Mouse (Mus musculus) lung, postnatal 0 days (tissue): ENCODE results near the gene Lgals1. TPM values are rescaled to one million over a fixed set of nuclear protein-coding genes. Genes with fewer than 3 reads are reported as not detected.
A peak's percentile ranks its signal among the peaks of the same experiment; 100 is the strongest.

Source experiments
- ATAC-seq: fragments of 200-750 bp; cut with Nextera tagmentation; 2 replicates; pipeline ENCODE4 v1.8.0; 2017; ENCODE audit warnings: moderate library complexity
- DNase-seq: peaks from one replicate; pipeline ENCODE4 v3.0.0-alpha.2; 2016; ENCODE audit warnings: low spot score
- H3K27ac ChIP-seq: fragments of 300-500 bp; sonication (generic); 2 replicates; pipeline ENCODE4 v1.5.1; 2014; ENCODE audit warnings: antibody characterized with exemption, mild to moderate bottlenecking, low read length, mixed read lengths
- H3K27me3 ChIP-seq: fragments of 300-500 bp; sonication (generic); replicated peaks from 2 replicates; pipeline ENCODE4 v1.6.1; 2014; ENCODE audit warnings: low read length, mixed read lengths; ENCODE audit not compliant: insufficient read depth
- H3K36me3 ChIP-seq: fragments of 300-500 bp; sonication (generic); 2 replicates; pipeline ENCODE4 v1.6.1; 2014; ENCODE audit warnings: low read length, mixed read lengths; ENCODE audit not compliant: insufficient read depth
- H3K4me1 ChIP-seq: fragments of 300-500 bp; sonication (generic); 2 replicates; pipeline ENCODE4 v1.6.1; 2014; ENCODE audit warnings: antibody characterized with exemption, low read depth, low read length, mixed read lengths; ENCODE audit not compliant: insufficient read depth
- H3K4me2 ChIP-seq: fragments of 300-500 bp; sonication (generic); replicated peaks from 2 replicates; pipeline ENCODE4 v1.6.1; 2014; ENCODE audit warnings: low read depth, mild to moderate bottlenecking, low read length, moderate library complexity, mixed read lengths
- H3K4me3 ChIP-seq: fragments of 300-500 bp; sonication (generic); 2 replicates; pipeline ENCODE4 v1.5.1; 2014; ENCODE audit warnings: low read depth, low read length
- H3K9ac ChIP-seq: fragments of 300-500 bp; sonication (generic); replicated peaks from 2 replicates; pipeline ENCODE4 v1.6.1; 2014; ENCODE audit warnings: low read depth, mild to moderate bottlenecking
- H3K9me3 ChIP-seq: fragments of 300-500 bp; sonication (generic); 2 replicates; pipeline ENCODE4 v1.6.1; 2016; ENCODE audit warnings: low read length, mixed read lengths
- CTCF ChIP-seq: IDR thresholded peaks from 2 replicates; pipeline ENCODE4 v1.5.1; 2016; ENCODE audit warnings: antibody characterized with exemption, mild to moderate bottlenecking
- EP300 ChIP-seq: IDR thresholded peaks from 2 replicates; pipeline ENCODE4 v1.6.1; 2016; ENCODE audit warnings: antibody characterized with exemption, mild to moderate bottlenecking, control low read depth
- WGBS: fragments of 180-500 bp; shearing (Covaris S2); extraction: QIAGEN DNeasy Blood & Tissue Kit; methylation state at CpG from one replicate; pipeline ENCODE4 v1.1.7; 2014; 5-methylcytosine and 5-hydroxymethylcytosine counted together
- polyA plus RNA-seq: library from polyadenylated mRNA; unstranded; fragments of >200 nt; fragmentation: Nextera tagmentation; extraction: Ambion mirVana; gene quantifications from 2 replicates; pipeline ENCODE4 v1.2.1, GENCODE M21; 2015

The Lgals1 gene
- polyA plus RNA-seq, 1 experiment from 2014 or later: 726 TPM

- Histone ChIP-seq H3K27ac (no peak overlapping the region), H3K9ac (no peak overlapping the region), H3K9me3 (no peaks in the 10 kb centered on the region), H3K36me3 (no peaks in the 10 kb centered on the region), H3K4me3 (no peak overlapping the region), H3K27me3 (no peaks in the 10 kb centered on the region), H3K4me1 (peaks cover 16% of the 10 kb centered on the region; the same call in 1 of the 2 replicates), H3K4me2 (no peak overlapping the region)
- no peak for DNase-seq
- no peak for ATAC-seq
- TF ChIP-seq CTCF (no peak), EP300 (no peak)
- 64% methylated on average over 6 of the region's 6 CpGs for WGBS
Measured at GRCm38 (mm10) chr15:78923585-78923984, 2.9 kb upstream of the Lgals1 start.

GRCm38 (mm10) chr15:78925129-78925528, 1.4 kb upstream of the Lgals1 start:
- peaks cover 16% of the 10 kb centered on the region; the same call in 1 of the 2 replicates for H3K4me1 ChIP-seq
- H3K4me2 ChIP-seq: no peak overlapping the region
- no peak overlapping the region for H3K9ac ChIP-seq
- TF ChIP-seq CTCF (no peak), EP300 (no peak)
- H3K4me3 ChIP-seq: no peak overlapping the region
- no peaks in the 10 kb centered on the region for H3K36me3 ChIP-seq
- ATAC-seq: no peak
- WGBS: 29% methylated on average over 8 of the region's 8 CpGs
- no peaks in the 10 kb centered on the region for H3K9me3 ChIP-seq
- no peak overlapping the region for H3K27ac ChIP-seq
- DNase-seq: no peak
- H3K27me3 ChIP-seq: no peaks in the 10 kb centered on the region

- Histone ChIP-seq H3K9ac (peak overlapping the region; percentile 1; the same call in 1 of the 2 replicates), H3K27ac (peak overlapping the region; percentile 68), H3K9me3 (no peaks in the 10 kb centered on the region), H3K4me2 (peak overlapping the region; percentile 64), H3K27me3 (no peaks in the 10 kb centered on the region), H3K36me3 (no peaks in the 10 kb centered on the region), H3K4me3 (peak overlapping the region; percentile 36), H3K4me1 (peaks cover 16% of the 10 kb centered on the region; the same call in 1 of the 2 replicates)
- no peak for TF ChIP-seq CTCF
- TF ChIP-seq EP300: no peak
- ATAC-seq (peak; percentile 9; the same call in 1 of the 2 replicates), DNase-seq (no peak)
- WGBS: 23% methylated on average over 15 of the region's 15 CpGs
Measured at GRCm38 (mm10) chr15:78927021-78927787, 679 bp downstream of the Lgals1 start.

- TF ChIP-seq EP300: no peak
- TF ChIP-seq CTCF: no peak
- Histone ChIP-seq H3K27ac (peak overlapping the region; percentile 68), H3K4me2 (peak overlapping the region; percentile 64), H3K9me3 (no peaks in the 10 kb centered on the region), H3K9ac (0 out of 2 replicates have a peak overlapping the region, but pooled peaks have one; percentile 1), H3K36me3 (no peaks in the 10 kb centered on the region), H3K4me1 (peaks cover 16% of the 10 kb centered on the region; the same call in 1 of the 2 replicates), H3K27me3 (no peaks in the 10 kb centered on the region), H3K4me3 (peak overlapping the region; percentile 36)
- DNase-seq: peak; percentile 96
- ATAC-seq: peak; percentile 73
- under 1% methylated on average over 26 of the region's 35 CpGs for WGBS
Measured at GRCm38 (mm10) chr15:78927788-78928457, 1.4 kb downstream of the Lgals1 start.

- no peaks in the 10 kb centered on the region for H3K27me3 ChIP-seq
- TF ChIP-seq CTCF (no peak), EP300 (no peak)
- peak overlapping the region; percentile 15; the same call in 1 of the 2 replicates for H3K27ac ChIP-seq
- no peaks in the 10 kb centered on the region for H3K36me3 ChIP-seq
- no peak for DNase-seq
- 0 out of 2 replicates have a peak overlapping the region, but pooled peaks have one; percentile 36 for H3K4me3 ChIP-seq
- ATAC-seq: no peak
- no peaks in the 10 kb centered on the region for H3K9me3 ChIP-seq
- H3K9ac ChIP-seq: no peak overlapping the region
- H3K4me1 ChIP-seq: peaks cover 16% of the 10 kb centered on the region; the same call in 1 of the 2 replicates
- WGBS: 58% methylated on average over 7 of the region's 8 CpGs
- H3K4me2 ChIP-seq: peak overlapping the region; percentile 64
Measured at GRCm38 (mm10) chr15:78928539-78928938, 2.0 kb downstream of the Lgals1 start.

GRCm38 (mm10) chr15:78930192-78930706, 3.7 kb downstream of the Lgals1 start:
- Histone ChIP-seq H3K27ac (no peak overlapping the region), H3K36me3 (no peaks in the 10 kb centered on the region), H3K9me3 (no peaks in the 10 kb centered on the region), H3K4me2 (no peak overlapping the region), H3K9ac (no peak overlapping the region), H3K4me3 (no peak overlapping the region), H3K4me1 (peaks cover 16% of the 10 kb centered on the region; the same call in 1 of the 2 replicates), H3K27me3 (no peaks in the 10 kb centered on the region)
- TF ChIP-seq EP300: no peak
- no peak for TF ChIP-seq CTCF
- ATAC-seq (no peak), DNase-seq (no peak)
- WGBS: 94% methylated on average over 6 of the region's 6 CpGs
